ENCODE assay signal across 18 mouse cellular contexts in the genomic region with DNA sequence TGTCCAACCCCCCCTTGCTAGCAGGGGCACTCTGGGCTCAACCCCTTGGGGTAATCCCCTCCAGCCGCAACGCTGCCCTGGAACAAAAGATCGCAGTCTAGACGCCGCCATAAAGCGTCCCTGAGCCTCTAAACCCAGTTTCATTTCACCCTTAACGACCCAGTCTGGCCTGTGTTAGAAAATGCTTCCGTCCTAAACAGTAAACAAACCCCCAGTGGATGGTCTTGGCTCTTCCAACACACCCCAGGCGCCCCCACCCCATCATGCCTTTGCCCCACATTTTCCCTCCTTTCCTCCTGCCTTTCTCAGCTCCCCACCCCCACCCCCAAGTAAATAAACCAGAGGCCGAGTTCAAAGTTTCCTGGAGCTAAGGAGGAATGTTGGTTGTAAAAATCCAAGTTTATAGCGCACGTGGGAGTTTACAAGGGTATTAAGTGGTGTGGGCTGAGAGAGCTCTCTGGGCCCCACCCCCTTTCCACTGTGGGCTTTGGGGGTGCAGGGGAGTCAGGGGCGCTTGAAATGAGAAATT. TPM values are rescaled to one million over a fixed set of nuclear protein-coding genes. Genes with fewer than 3 reads are reported as not detected.
DNase-seq lines count a peak whose midpoint lies in the region; ATAC-seq lines count a peak whose summit lies in the region.
"Had no signal": no experiment of that assay in that cellular context is flagged by ENCODE, and none has a peak within 500 bp of the region (broad histone marks: within the 10 kb centered on the region; RNA-seq: fewer than 3 reads in every experiment).

No protein-coding gene starts in this region.

- no peaks in the 10 kb centered on the region for H3K9me3 ChIP-seq in limb, embryonic 10.5 days (replicated peaks)
- H3K9me3 ChIP-seq in neural tube, embryonic 14.5 days (ENCODE audit: control insufficient read depth, low read length), result no peaks in the 10 kb centered on the region
- H3K9me3 ChIP-seq in forebrain, embryonic 11.5 days (ENCODE audit: control insufficient read depth, low read length), result no peaks in the 10 kb centered on the region
- H3K9me3 ChIP-seq: embryonic facial prominence, embryonic 10.5 days; heart, embryonic 13.5 days; liver, embryonic 15.5 days; stomach, embryonic 15.5 days had no signal

- under 1% methylated on average over 13 of the region's 13 CpGs for WGBS in limb, embryonic 10.5 days
- WGBS in neural tube, embryonic 14.5 days, result 1% methylated on average over 13 of the region's 13 CpGs
- WGBS in forebrain, embryonic 11.5 days, result 1% methylated on average over 13 of the region's 13 CpGs

- H3K4me1 ChIP-seq in limb, embryonic 10.5 days, result peaks cover 75% of the 10 kb centered on the region
- H3K4me1 ChIP-seq in neural tube, embryonic 14.5 days (ENCODE audit: control insufficient read depth, insufficient read depth, low read length), result no peaks in the 10 kb centered on the region
- no peaks in the 10 kb centered on the region for H3K4me1 ChIP-seq in forebrain, embryonic 11.5 days (replicated peaks; ENCODE audit: control insufficient read depth, insufficient read depth, low read length)
- H3K4me1 ChIP-seq: liver, embryonic 15.5 days; stomach, embryonic 15.5 days had no signal

- peak overlapping the region; percentile 43 for H3K4me2 ChIP-seq in neural tube, embryonic 14.5 days (ENCODE audit: low read depth, low read length)
- no peak overlapping the region for H3K4me2 ChIP-seq in forebrain, embryonic 11.5 days (ENCODE audit: low read depth, low read length, severe bottlenecking)
- H3K4me2 ChIP-seq: heart, embryonic 13.5 days; liver, embryonic 15.5 days; midbrain, embryonic 11.5 days; stomach, embryonic 15.5 days had no signal

- H3K9ac ChIP-seq in neural tube, embryonic 14.5 days (replicated peaks; ENCODE audit: low read depth, low read length), result peak overlapping the region; percentile 34; the same call in 1 of the 2 replicates
- H3K9ac ChIP-seq in forebrain, embryonic 11.5 days (ENCODE audit: low read length), result no peak overlapping the region
- H3K9ac ChIP-seq: heart, embryonic 13.5 days; liver, embryonic 15.5 days; stomach, embryonic 15.5 days had no signal

- H3K27me3 ChIP-seq in limb, embryonic 10.5 days (ENCODE audit: low read depth, poor library complexity, severe bottlenecking), result peaks cover 100% of the 10 kb centered on the region
- peaks cover 26% of the 10 kb centered on the region for H3K27me3 ChIP-seq in neural tube, embryonic 14.5 days (ENCODE audit: control insufficient read depth, insufficient read depth, low read length)
- peaks cover 95% of the 10 kb centered on the region for H3K27me3 ChIP-seq in forebrain, embryonic 11.5 days (ENCODE audit: control insufficient read depth, insufficient read depth, low read length)

- peak overlapping the region; percentile 58 for H3K4me3 ChIP-seq in limb, embryonic 10.5 days
- H3K4me3 ChIP-seq in neural tube, embryonic 14.5 days (ENCODE audit: low read depth, low read length), result no peak overlapping the region; the same call in 1 of the 2 replicates
- no peak overlapping the region for H3K4me3 ChIP-seq in forebrain, embryonic 11.5 days (ENCODE audit: low read depth, low read length)
- H3K4me3 ChIP-seq: embryonic facial prominence, embryonic 10.5 days; heart, embryonic 13.5 days; liver, embryonic 15.5 days; stomach, embryonic 15.5 days had no signal

- H3K27ac ChIP-seq in limb, embryonic 10.5 days, result peak overlapping the region; percentile 93
- H3K27ac ChIP-seq in neural tube, embryonic 14.5 days (ENCODE audit: low read depth, low read length), result peak overlapping the region; percentile 44; the same call in 1 of the 2 replicates
- no peak overlapping the region for H3K27ac ChIP-seq in forebrain, embryonic 11.5 days (ENCODE audit: low read depth, low read length)
- H3K27ac ChIP-seq: embryonic facial prominence, embryonic 10.5 days; heart, embryonic 13.5 days; liver, embryonic 15.5 days; stomach, embryonic 15.5 days had no signal

- H3K36me3 ChIP-seq in limb, embryonic 10.5 days, result no peaks in the 10 kb centered on the region
- H3K36me3 ChIP-seq in neural tube, embryonic 14.5 days (ENCODE audit: control insufficient read depth, insufficient read depth, low read length), result no peaks in the 10 kb centered on the region
- H3K36me3 ChIP-seq in forebrain, embryonic 11.5 days (ENCODE audit: control insufficient read depth, insufficient read depth, low read length), result no peaks in the 10 kb centered on the region
- H3K36me3 ChIP-seq: embryonic facial prominence, embryonic 10.5 days; heart, embryonic 13.5 days; liver, embryonic 15.5 days; stomach, embryonic 15.5 days had no signal

- peak; percentile 57 for DNase-seq in kidney, postnatal 10 days
- no peak for DNase-seq in kidney, adult 11 months
- peak; percentile 85 for DNase-seq in forelimb bud, embryonic 11.5 days (ENCODE audit: low read depth, low spot score)
- no peak for DNase-seq in limb, embryonic 10.5 days (ENCODE audit: low spot score)
- no peak for DNase-seq in embryo, embryonic 9.5 days (ENCODE audit: extremely low spot score)
- no peak for DNase-seq in forebrain, embryonic 11.5 days (ENCODE audit: low spot score)
- DNase-seq: cerebellum, postnatal 25 days; heart, postnatal 4 days; kidney, postnatal 14 days; lung, postnatal 10 days had no signal

- peak; percentile 35; the same call in 1 of the 2 replicates for ATAC-seq in neural tube, embryonic 14.5 days (ENCODE audit: low read depth)
- ATAC-seq in forebrain, embryonic 11.5 days (replicated peaks; ENCODE audit: low FRiP score), result no peak
- ATAC-seq: activated CD4-positive, CD25-positive, alpha-beta regulatory T cell, adult 4 months; CD4-positive, CD25-positive, alpha-beta regulatory T cell, adult 4 months had no signal

RNA-seq across cellular contexts. Expression of gene Hoxc11, which starts 5.5 kb away (rescaled TPM):
- 2.4 and 4.7 TPM in 2 replicates for polyA plus RNA-seq in limb, embryonic 10.5 days (2016; fragmentation: Nextera tagmentation; extraction: Ambion mirVana)
- not detected in 2 replicates for polyA plus RNA-seq in neural tube, embryonic 14.5 days (2014; fragmentation: Nextera tagmentation; extraction: Ambion mirVana)
- polyA plus RNA-seq in forebrain, embryonic 11.5 days (2014; fragmentation: Nextera tagmentation; extraction: Ambion mirVana), result not detected in 2 replicates
- polyA plus RNA-seq: activated CD4-positive, CD25-positive, alpha-beta regulatory T cell, adult 4 months; CD4-positive, CD25-positive, alpha-beta regulatory T cell, adult 4 months; embryonic facial prominence, embryonic 10.5 days; heart, embryonic 13.5 days; liver, embryonic 15.5 days; midbrain, embryonic 11.5 days had no signal

RNA-seq across cellular contexts. Expression of gene Hoxc10, which starts 6.9 kb away (rescaled TPM):
- polyA plus RNA-seq in limb, embryonic 10.5 days (2016; fragmentation: Nextera tagmentation; extraction: Ambion mirVana), result 21.4 and 51.4 TPM in 2 replicates
- 46.1 and 94.7 TPM in 2 replicates for polyA plus RNA-seq in neural tube, embryonic 14.5 days (2014; fragmentation: Nextera tagmentation; extraction: Ambion mirVana)
- polyA plus RNA-seq in forebrain, embryonic 11.5 days (2014; fragmentation: Nextera tagmentation; extraction: Ambion mirVana), result not detected in 2 replicates
- polyA plus RNA-seq: activated CD4-positive, CD25-positive, alpha-beta regulatory T cell, adult 4 months; CD4-positive, CD25-positive, alpha-beta regulatory T cell, adult 4 months; embryonic facial prominence, embryonic 10.5 days; heart, embryonic 13.5 days; liver, embryonic 15.5 days; midbrain, embryonic 11.5 days had no signal

RNA-seq across cellular contexts. Expression of gene Hoxc5, which starts 7.5 kb away (rescaled TPM):
- polyA plus RNA-seq in limb, embryonic 10.5 days (2016; fragmentation: Nextera tagmentation; extraction: Ambion mirVana), result 10.6 and 12.7 TPM in 2 replicates
- polyA plus RNA-seq in neural tube, embryonic 14.5 days (2014; fragmentation: Nextera tagmentation; extraction: Ambion mirVana), result 3.6 and 10.2 TPM in 2 replicates
- not detected in 2 replicates for polyA plus RNA-seq in forebrain, embryonic 11.5 days (2014; fragmentation: Nextera tagmentation; extraction: Ambion mirVana)
- polyA plus RNA-seq: activated CD4-positive, CD25-positive, alpha-beta regulatory T cell, adult 4 months; CD4-positive, CD25-positive, alpha-beta regulatory T cell, adult 4 months; midbrain, embryonic 11.5 days had no signal

RNA-seq across cellular contexts. Expression of gene Hoxc9, which starts 16.5 kb away (rescaled TPM):
- 4.4 and 6.9 TPM in 2 replicates for polyA plus RNA-seq in limb, embryonic 10.5 days (2016; fragmentation: Nextera tagmentation; extraction: Ambion mirVana)
- polyA plus RNA-seq in neural tube, embryonic 14.5 days (2014; fragmentation: Nextera tagmentation; extraction: Ambion mirVana), result 46.9 and 49.8 TPM in 2 replicates
- not detected in 2 replicates for polyA plus RNA-seq in forebrain, embryonic 11.5 days (2014; fragmentation: Nextera tagmentation; extraction: Ambion mirVana)
- polyA plus RNA-seq: activated CD4-positive, CD25-positive, alpha-beta regulatory T cell, adult 4 months; CD4-positive, CD25-positive, alpha-beta regulatory T cell, adult 4 months; embryonic facial prominence, embryonic 10.5 days; heart, embryonic 13.5 days; liver, embryonic 15.5 days; midbrain, embryonic 11.5 days had no signal

RNA-seq across cellular contexts. Expression of gene Hoxc12, which starts 23.2 kb away (rescaled TPM):
- 0.36 TPM in 1 of 2 replicates, not detected in the other for polyA plus RNA-seq in limb, embryonic 10.5 days (2016; fragmentation: Nextera tagmentation; extraction: Ambion mirVana)
- polyA plus RNA-seq in neural tube, embryonic 14.5 days (2014; fragmentation: Nextera tagmentation; extraction: Ambion mirVana), result not detected in 2 replicates
- not detected in 2 replicates for polyA plus RNA-seq in forebrain, embryonic 11.5 days (2014; fragmentation: Nextera tagmentation; extraction: Ambion mirVana)
- polyA plus RNA-seq: activated CD4-positive, CD25-positive, alpha-beta regulatory T cell, adult 4 months; CD4-positive, CD25-positive, alpha-beta regulatory T cell, adult 4 months; embryonic facial prominence, embryonic 10.5 days; heart, embryonic 13.5 days; liver, embryonic 15.5 days; midbrain, embryonic 11.5 days; stomach, embryonic 15.5 days had no signal

Comparison
In these comparisons a context has a peak if more than half of its experiments do, and no peak if none do; other contexts are left out.
1. DNase-seq: peak in kidney, postnatal 10 days (single experiment) and forelimb bud, embryonic 11.5 days (single experiment); none in kidney, adult 11 months (single experiment), limb, embryonic 10.5 days (single experiment), embryo, embryonic 9.5 days (single experiment) and forebrain, embryonic 11.5 days (single experiment).
2. RNA of gene Hoxc10, which starts 6.9 kb away (polyA plus RNA-seq): 46.1 to 94.7 TPM in neural tube, embryonic 14.5 days and 21.4 to 51.4 TPM in limb, embryonic 10.5 days; not detected in forebrain, embryonic 11.5 days; every median in the first group is over 10 times any median in the second.